In the genomic region with DNA sequence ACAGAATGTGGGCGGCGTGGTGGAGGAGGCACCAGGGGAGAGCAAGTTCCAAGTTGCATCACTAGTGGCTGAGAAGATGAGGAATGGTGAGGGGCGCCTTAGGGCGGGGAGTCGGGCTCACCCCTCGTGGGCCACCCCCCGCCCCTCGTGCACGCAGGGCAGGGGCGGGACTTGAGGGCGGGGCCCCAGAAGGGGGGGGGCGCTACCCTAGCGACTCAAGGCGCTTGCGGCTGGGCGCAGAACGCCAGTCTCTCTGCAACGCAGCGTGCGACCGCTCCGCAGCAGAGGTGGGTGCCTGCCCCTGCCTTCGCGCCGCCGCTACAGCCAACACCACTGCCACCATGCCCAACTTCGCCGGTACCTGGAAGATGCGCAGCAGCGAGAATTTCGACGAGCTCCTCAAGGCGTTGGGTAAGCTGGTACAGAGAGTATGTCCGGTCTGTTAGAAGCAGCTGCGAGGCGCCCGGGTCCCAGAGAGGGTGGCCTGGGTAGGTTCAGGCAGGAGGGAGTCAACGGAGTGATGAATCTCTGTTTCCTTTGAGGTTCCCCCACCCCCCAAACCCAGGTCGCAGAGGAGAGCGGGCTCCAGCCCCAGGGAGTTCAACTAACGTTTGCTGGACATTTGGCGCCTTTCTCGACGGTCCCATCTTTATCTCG, we compare ENCODE assay signal across 9 mouse cellular contexts. TPM values are rescaled to one million over a fixed set of nuclear protein-coding genes. Genes with fewer than 3 reads are reported as not detected.
DNase-seq lines count a peak whose midpoint lies in the region; ATAC-seq and TF ChIP-seq lines count a peak whose summit lies in the region.
"Had no signal": no experiment of that assay in that cellular context is flagged by ENCODE, and none has a peak within 500 bp of the region (broad histone marks: within the 10 kb centered on the region; RNA-seq: fewer than 3 reads in every experiment).

Gene Crabp1, plus strand, starts transcription at position 188 of the 657 bp plus-strand sequence.

- ATAC-seq in heart, embryonic 14.5 days (ENCODE audit: insufficient number of reproducible peaks, insufficient read depth, low FRiP score, low read depth), result no peak
- ATAC-seq in embryonic facial prominence, embryonic 11.5 days (replicated peaks; ENCODE audit: insufficient number of reproducible peaks, low FRiP score, low TSS enrichment, low read depth), result peak; percentile 68
- peak; percentile 69 for ATAC-seq in limb, embryonic 11.5 days (ENCODE audit: insufficient number of reproducible peaks, low FRiP score, low TSS enrichment, low read depth)
- ATAC-seq: Patski had no signal

- H3K27me3 ChIP-seq in heart, embryonic 14.5 days (ENCODE audit: control insufficient read depth, insufficient read depth, low read length), result peaks cover 80% of the 10 kb centered on the region
- H3K27me3 ChIP-seq in embryonic facial prominence, embryonic 11.5 days (ENCODE audit: control insufficient read depth, insufficient read depth, low read length), result no peaks in the 10 kb centered on the region; the same call in 1 of the 2 replicates
- H3K27me3 ChIP-seq in limb, embryonic 11.5 days (ENCODE audit: control insufficient read depth, insufficient read depth, low read length), result peaks cover 5% of the 10 kb centered on the region; the same call in 1 of the 2 replicates
- peaks cover 44% of the 10 kb centered on the region for H3K27me3 ChIP-seq in small intestine, adult 2 months (ENCODE audit: control insufficient read depth, insufficient read depth, low read length)

- no peak for DNase-seq in heart, adult 8-10 months (ENCODE audit: low spot score)
- no peak for DNase-seq in ES-E14 (ENCODE audit: low read depth, low spot score)
- DNase-seq in embryonic facial prominence, embryonic 11.5 days (ENCODE audit: low spot score), result peak; percentile 88
- peak; percentile 82 for DNase-seq in limb, embryonic 11.5 days (ENCODE audit: low spot score)
- DNase-seq in T-cell, adult 2 months (ENCODE audit: low spot score), result no peak
- DNase-seq in spleen, adult 12 weeks (ENCODE audit: low spot score), result no peak

- H3K4me1 ChIP-seq in heart, embryonic 14.5 days (ENCODE audit: control insufficient read depth in 2 of 2, insufficient read depth in 2 of 2, low read length in 2 of 2), result peaks cover 6 to 20% of the 10 kb centered on the region in 2 experiments; a peak in 3 of 4 replicates
- peaks cover 0 to 5% of the 10 kb centered on the region in 2 experiments; a peak in 2 of 4 replicates for H3K4me1 ChIP-seq in ES-E14 (ENCODE audit: control insufficient read depth in 2 of 2, insufficient read depth in 2 of 2, low read length in 2 of 2, poor library complexity in 1 of 2)
- H3K4me1 ChIP-seq in embryonic facial prominence, embryonic 11.5 days (ENCODE audit: control insufficient read depth, insufficient read depth, low read length), result peaks cover 4% of the 10 kb centered on the region
- H3K4me1 ChIP-seq in limb, embryonic 11.5 days (ENCODE audit: control insufficient read depth, insufficient read depth, low read length), result peaks cover 12% of the 10 kb centered on the region
- peaks cover 3% of the 10 kb centered on the region; the same call in 1 of the 2 replicates for H3K4me1 ChIP-seq in small intestine, adult 2 months (ENCODE audit: control insufficient read depth, insufficient read depth, insufficient read length, low read length)

- H3K9ac ChIP-seq in heart, embryonic 14.5 days (ENCODE audit: low read length), result peak within 1 kb of the TSS; percentile 4
- peak within 1 kb of the TSS; percentile 20 for H3K9ac ChIP-seq in ES-E14 (ENCODE audit: insufficient read depth, low read depth, low read length, poor library complexity, severe bottlenecking)
- peak within 1 kb of the TSS; percentile 61 for H3K9ac ChIP-seq in embryonic facial prominence, embryonic 11.5 days (replicated peaks; ENCODE audit: low read length)
- peak within 1 kb of the TSS; percentile 47 for H3K9ac ChIP-seq in limb, embryonic 11.5 days (ENCODE audit: low read length)

- H3K9me3 ChIP-seq in heart, embryonic 14.5 days (ENCODE audit: control insufficient read depth, low read length), result no peaks in the 10 kb centered on the region
- no peaks in the 10 kb centered on the region for H3K9me3 ChIP-seq in ES-E14 (ENCODE audit: control insufficient read depth, insufficient read depth, low read depth, low read length)
- no peaks in the 10 kb centered on the region for H3K9me3 ChIP-seq in embryonic facial prominence, embryonic 11.5 days (replicated peaks; ENCODE audit: control insufficient read depth, low read length)
- no peaks in the 10 kb centered on the region for H3K9me3 ChIP-seq in limb, embryonic 11.5 days (ENCODE audit: control insufficient read depth, low read length)

- H3K27ac ChIP-seq in heart, embryonic 14.5 days (replicated peaks in 1 of 2; ENCODE audit: control insufficient read depth in 1 of 2, insufficient read depth in 1 of 2, low read depth in 2 of 2, low read length in 2 of 2), result no peak within 1 kb of the TSS
- H3K27ac ChIP-seq in ES-E14 (ENCODE audit: insufficient read depth, low read depth, low read length, poor library complexity, severe bottlenecking), result no peak within 1 kb of the TSS
- no peak within 1 kb of the TSS for H3K27ac ChIP-seq in embryonic facial prominence, embryonic 11.5 days (replicated peaks; ENCODE audit: low read depth, low read length)
- no peak within 1 kb of the TSS; the same call in 1 of the 2 replicates for H3K27ac ChIP-seq in limb, embryonic 11.5 days (replicated peaks; ENCODE audit: low read depth, low read length)
- no peak within 1 kb of the TSS for H3K27ac ChIP-seq in small intestine, adult 2 months (ENCODE audit: insufficient read depth, low read depth, low read length)

- TF ChIP-seq CTCF in small intestine, adult 2 months (IDR thresholded peaks at IDR 0.05; ENCODE audit: extremely low read depth, insufficient read length, insufficient replicate concordance, low read depth, low read length), result no peak

- WGBS in heart, embryonic 14.5 days, result under 1% methylated on average over 44 of the region's 45 CpGs
- WGBS in embryonic facial prominence, embryonic 11.5 days, result under 1% methylated on average over 40 of the region's 45 CpGs
- WGBS in limb, embryonic 11.5 days, result under 1% methylated on average over 40 of the region's 45 CpGs
- 1% methylated on average over 45 of the region's 45 CpGs for WGBS in small intestine, adult 2 months

- no peak for TF ChIP-seq POLR2A in small intestine, adult 2 months (IDR thresholded peaks at IDR 0.05; ENCODE audit: low read depth, low read length)

- no peaks in the 10 kb centered on the region for H3K36me3 ChIP-seq in heart, embryonic 14.5 days (ENCODE audit: control insufficient read depth, insufficient read depth, low read length)
- H3K36me3 ChIP-seq in ES-E14 (ENCODE audit: control insufficient read depth, insufficient read depth, low read length, poor library complexity, severe bottlenecking), result no peaks in the 10 kb centered on the region
- H3K36me3 ChIP-seq in embryonic facial prominence, embryonic 11.5 days (replicated peaks; ENCODE audit: control insufficient read depth, insufficient read depth, low read depth, low read length), result no peaks in the 10 kb centered on the region
- H3K36me3 ChIP-seq in limb, embryonic 11.5 days (ENCODE audit: control insufficient read depth, insufficient read depth, low read length), result no peaks in the 10 kb centered on the region
- no peaks in the 10 kb centered on the region for H3K36me3 ChIP-seq in small intestine, adult 2 months (ENCODE audit: control insufficient read depth, insufficient read depth, low read length)

- in situ Hi-C loops in ES-E14 (cut with MboI; ENCODE audit: low sequenced_read_pairs in 2 of 2, unreplicated experiment in 2 of 2), result no loop called here

- H3K4me2 ChIP-seq in heart, embryonic 14.5 days (ENCODE audit: low read length), result peak within 1 kb of the TSS; percentile 74
- H3K4me2 ChIP-seq in embryonic facial prominence, embryonic 11.5 days (ENCODE audit: low read depth, low read length), result peak within 1 kb of the TSS; percentile 80
- peak within 1 kb of the TSS; percentile 70 for H3K4me2 ChIP-seq in limb, embryonic 11.5 days (ENCODE audit: low read depth, severe bottlenecking)

- H3K4me3 ChIP-seq in heart, embryonic 14.5 days (ENCODE audit: control insufficient read depth in 1 of 2, insufficient read depth in 1 of 2, low read depth in 1 of 2, low read length in 2 of 2), result peak within 1 kb of the TSS; percentile 33 to 34
- H3K4me3 ChIP-seq in ES-E14 (ENCODE audit: insufficient read depth in 1 of 2, low read depth in 1 of 2, low read length in 2 of 2, poor library complexity in 1 of 2, severe bottlenecking in 1 of 2), result peak within 1 kb of the TSS; percentile 65 to 66
- H3K4me3 ChIP-seq in embryonic facial prominence, embryonic 11.5 days (ENCODE audit: low read depth, low read length), result peak within 1 kb of the TSS; percentile 46
- H3K4me3 ChIP-seq in limb, embryonic 11.5 days (ENCODE audit: low read depth, low read length), result peak within 1 kb of the TSS; percentile 46
- H3K4me3 ChIP-seq in small intestine, adult 2 months (ENCODE audit: low read depth, low read length), result peak within 1 kb of the TSS; percentile 16; the same call in 1 of the 2 replicates

TF ChIP-seq in ES-E14, 5 proteins besides CTCF, POLR2A, EP300 and RAD21:
- no peak for TF ChIP-seq CHD2 (IDR thresholded peaks at IDR 0.05; ENCODE audit: low read depth, low read length)

RNA-seq across cellular contexts. Expression of gene Crabp1, which starts in this region (rescaled TPM):
- 7.0 and 13.8 TPM in 2 replicates for polyA plus RNA-seq in heart, embryonic 14.5 days (2014; fragmentation: Nextera tagmentation; extraction: Ambion mirVana)
- total RNA-seq in heart, adult 8-10 months (2022), result not detected
- total RNA-seq in ES-E14 (2012; rRNA removed), result 16.9 and 22.5 TPM in 2 replicates
- 962 and 1,036 TPM in 2 replicates for polyA plus RNA-seq in embryonic facial prominence, embryonic 11.5 days (2014; fragmentation: Nextera tagmentation; extraction: Ambion mirVana)
- 295 and 359 TPM in 2 replicates for polyA plus RNA-seq in limb, embryonic 11.5 days (2014; fragmentation: Nextera tagmentation; extraction: Ambion mirVana)
- 0.86 and 3.2 TPM in 2 replicates for polyA plus RNA-seq in small intestine, adult 2 months (2012; rRNA removed)
- polyA plus RNA-seq: Patski had no signal

Comparison
In these comparisons a context has a peak if more than half of its experiments do, and no peak if none do; other contexts are left out.
1. RNA of gene Crabp1 (total RNA-seq): 16.9 to 22.5 TPM in ES-E14; not detected in heart, adult 8-10 months; every median in the first group is over 10 times any median in the second.
2. RNA of gene Crabp1 (polyA plus RNA-seq): 962 to 1,036 TPM in embryonic facial prominence, embryonic 11.5 days and 295 to 359 TPM in limb, embryonic 11.5 days; 7.0 to 13.8 TPM in heart, embryonic 14.5 days and 0.86 to 3.2 TPM in small intestine, adult 2 months; every median in the first group is over 10 times any median in the second.
3. H3K9ac ChIP-seq: peak in every context shown above with its lines; median percentile 61 in embryonic facial prominence, embryonic 11.5 days; 47 in limb, embryonic 11.5 days; 20 in ES-E14; 4 in heart, embryonic 14.5 days.
4. DNase-seq: peak in embryonic facial prominence, embryonic 11.5 days (single experiment) and limb, embryonic 11.5 days (single experiment); none in heart, adult 8-10 months (single experiment), ES-E14 (single experiment), T-cell, adult 2 months (single experiment) and spleen, adult 12 weeks (single experiment).
5. Peak in every context shown above with its lines, with median percentiles within 50 percentile points of each other: H3K4me2 ChIP-seq and H3K4me3 ChIP-seq.